Mouse (Mus musculus) activated CD4-positive, CD25-positive, alpha-beta regulatory T cell, adult 9 weeks (primary cell): ENCODE measurements around the gene Tars2. TPM values are rescaled to one million over a fixed set of nuclear protein-coding genes. Genes with fewer than 3 reads are reported as not detected.

Experiments used
- polyA plus RNA-seq: library from polyadenylated mRNA; unstranded; fragments of 100-300 nt; shearing (Covaris generic); gene quantifications from one replicate; pipeline ENCODE4 v1.2.1, GENCODE M21; 2017

The Tars2 gene
- polyA plus RNA-seq = 92.0 TPM

DNA sequence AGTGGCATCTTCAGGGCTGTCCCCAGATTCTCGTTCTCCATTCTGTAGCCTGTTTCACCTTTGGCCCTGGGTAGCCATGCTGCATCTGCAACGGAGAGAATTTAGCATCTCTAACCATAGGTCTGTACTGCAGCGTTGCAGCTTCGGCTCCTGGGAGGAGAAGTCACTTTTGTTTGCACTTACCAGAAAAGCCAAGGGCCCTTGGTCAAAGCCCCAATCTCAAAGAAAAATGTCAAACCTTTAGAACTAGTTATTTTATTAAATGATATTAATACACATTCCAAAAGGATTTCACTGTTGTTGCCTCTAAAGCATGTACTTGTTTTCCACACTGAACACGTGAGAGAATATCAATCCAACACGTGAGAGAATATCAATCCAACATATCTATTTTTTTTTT is at the start of gene Tars2:
Gene Tars2 (minus strand): TSS at position 101 of the 400 bp plus-strand sequence.

DNA sequence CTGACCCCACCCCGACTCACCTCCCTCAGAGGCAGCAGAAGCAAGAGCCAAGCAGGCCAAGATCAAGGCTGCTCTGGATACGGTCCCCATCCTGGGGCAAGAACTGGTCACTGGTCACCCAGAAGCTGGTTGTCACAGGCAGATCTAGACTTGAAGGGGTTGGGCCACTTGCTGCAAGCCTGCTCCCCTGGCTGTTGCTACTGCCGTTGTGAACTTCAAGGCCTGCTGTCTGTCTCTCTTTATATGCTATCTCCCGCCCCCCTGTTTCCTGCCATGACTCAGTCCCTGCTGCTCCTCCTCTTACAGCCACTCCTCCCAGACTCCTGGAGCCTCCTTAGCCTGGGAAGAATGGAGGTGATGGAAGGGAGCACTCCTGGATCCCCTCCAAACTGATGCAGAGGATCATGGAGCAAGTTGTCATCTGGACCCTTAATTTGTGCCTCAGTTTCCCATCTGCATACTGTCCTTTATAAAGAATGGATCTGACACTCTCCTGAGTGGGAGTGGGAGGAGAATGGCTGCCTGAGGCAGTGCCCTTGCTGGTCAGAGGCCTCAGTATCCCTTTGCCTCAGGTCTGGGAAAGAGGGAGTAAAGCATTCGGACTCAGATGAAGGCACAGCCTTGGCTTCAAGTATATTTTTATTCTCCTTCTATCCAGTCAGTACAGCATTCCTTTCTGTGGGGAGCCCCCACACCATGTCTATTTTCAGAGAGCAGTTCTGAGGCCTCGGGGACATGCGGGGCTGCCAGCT is 20.5 kb downstream of the Tars2 start, which contains the start of gene Ecm1:
Gene Ecm1 (minus strand): TSS at position 217 of the 752 bp plus-strand sequence.

Other genes with a start within 250 kb of the Tars2 start
- gene Ctss, start 233.4 kb downstream of the Tars2 start, polyA plus RNA-seq = 419 TPM
- not detected for gene Hormad1, start 200.5 kb downstream of the Tars2 start, polyA plus RNA-seq
- gene Golph3l, start 171.3 kb downstream of the Tars2 start, polyA plus RNA-seq = 49.0 TPM
- gene Ensa, start 135.2 kb downstream of the Tars2 start, polyA plus RNA-seq = 106 TPM
- 44.9 TPM for gene Mcl1, start 101.4 kb downstream of the Tars2 start, polyA plus RNA-seq
- gene Adamtsl4, start 72.3 kb downstream of the Tars2 start, polyA plus RNA-seq = 12.3 TPM
- 302 TPM for gene Ecm1, start 20.6 kb downstream of the Tars2 start, polyA plus RNA-seq
- 18.8 TPM for gene Rprd2, start 58.7 kb upstream of the Tars2 start, polyA plus RNA-seq
- 71.4 TPM for gene Prpf3, start 95.7 kb upstream of the Tars2 start, polyA plus RNA-seq
- 286 TPM for gene Mrps21, start 111.3 kb upstream of the Tars2 start, polyA plus RNA-seq
- 4.9 TPM for gene Ciart, start 122.0 kb upstream of the Tars2 start, polyA plus RNA-seq
- not detected for gene BC028528, start 131.8 kb upstream of the Tars2 start, polyA plus RNA-seq
- gene Aph1a, start 133.8 kb upstream of the Tars2 start, polyA plus RNA-seq = 66.6 TPM
- not detected for gene Car14, start 144.5 kb upstream of the Tars2 start, polyA plus RNA-seq
- gene Anp32e, start 169.0 kb upstream of the Tars2 start, polyA plus RNA-seq = 216 TPM
- gene Plekho1, start 235.8 kb upstream of the Tars2 start, polyA plus RNA-seq = 7.5 TPM